Mouse (Mus musculus): Measurements from ENCODE around the gene Taf3. TPM values are rescaled to one million over a fixed set of nuclear protein-coding genes. Genes with fewer than 3 reads are reported as not detected.

Taf3 gene
- 8.4 and 9.2 TPM in 2 replicates for polyA plus RNA-seq (2012; rRNA removed)
- 12.4 and 14.5 TPM in 2 replicates for polyA plus RNA-seq (2014; fragmentation: Nextera tagmentation; extraction: Ambion mirVana)

DNA sequence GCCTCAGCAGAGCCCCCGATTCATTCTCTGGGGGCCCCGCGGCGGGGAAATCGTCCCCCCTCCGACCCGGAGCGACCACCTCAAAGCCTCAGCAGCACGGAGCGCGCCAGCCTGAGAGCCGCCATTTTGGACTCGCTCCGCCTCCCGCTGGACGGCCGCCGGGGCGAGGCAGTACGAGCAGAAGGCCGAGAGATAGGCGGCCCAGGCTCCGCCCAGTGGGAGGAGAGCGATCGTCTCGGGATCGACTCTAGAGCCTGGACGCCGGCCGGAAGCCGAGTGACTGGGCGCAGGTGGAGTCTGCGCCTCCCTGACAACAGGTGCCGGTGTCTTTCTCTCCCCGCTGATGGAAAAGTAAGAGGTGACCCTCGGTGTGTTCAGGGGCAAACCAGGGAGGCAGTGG is at the start of gene Taf3:
Gene Taf3 (minus strand): TSS at position 136 of the 400 bp plus-strand sequence.
- Histone ChIP-seq H3K9me3 (ENCODE audit: control insufficient read depth, low read length) (no peaks in the 10 kb centered on the region), H3K36me3 (ENCODE audit: control insufficient read depth, insufficient read depth, low read length) (no peaks in the 10 kb centered on the region; the same call in 1 of the 2 replicates), H3K27ac (replicated peaks; ENCODE audit: low read depth, low read length) (peak within 1 kb of the TSS; percentile 69), H3K4me2 (replicated peaks; ENCODE audit: low read depth, low read length, severe bottlenecking) (peak within 1 kb of the TSS; percentile 83), H3K4me3 (replicated peaks; ENCODE audit: low read length) (peak within 1 kb of the TSS; percentile 85), H3K4me1 (ENCODE audit: control insufficient read depth, insufficient read depth, low read length) (peaks cover 6% of the 10 kb centered on the region), H3K27me3 (ENCODE audit: control insufficient read depth, insufficient read depth, low read length) (no peaks in the 10 kb centered on the region), H3K9ac (ENCODE audit: low read depth, low read length, severe bottlenecking) (peak within 1 kb of the TSS; percentile 83)
- DNase-seq (ENCODE audit: low spot score) (peak; percentile 94), ATAC-seq (ENCODE audit: low FRiP score, low read depth) (peak; percentile 95)
- 0 out of 2 replicates have a peak, but pooled peaks have one; percentile 49 for TF ChIP-seq POLR2A (IDR thresholded peaks at IDR 0.05; ENCODE audit: borderline replicate concordance, extremely low read depth, insufficient read depth, insufficient read length)
- WGBS: under 1% methylated on average over 34 of the region's 36 CpGs

GRCm38 (mm10) chr2:10094327-10095100 is 46.1 kb upstream of the Taf3 start:
- H3K27me3 ChIP-seq (ENCODE audit: control insufficient read depth, insufficient read depth, low read length): no peaks in the 10 kb centered on the region
- H3K4me1 ChIP-seq (ENCODE audit: control insufficient read depth, insufficient read depth, low read length): no peaks in the 10 kb centered on the region
- H3K9me3 ChIP-seq (ENCODE audit: control insufficient read depth, low read length): no peaks in the 10 kb centered on the region
- H3K9ac ChIP-seq (ENCODE audit: low read depth, low read length, severe bottlenecking): no peak overlapping the region
- 87% methylated on average over 14 of the region's 14 CpGs for WGBS
- H3K27ac ChIP-seq (replicated peaks; ENCODE audit: low read depth, low read length): no peak overlapping the region
- peaks cover 32% of the 10 kb centered on the region for H3K36me3 ChIP-seq (ENCODE audit: control insufficient read depth, insufficient read depth, low read length)
- DNase-seq (ENCODE audit: low spot score) (no peak), ATAC-seq (ENCODE audit: low FRiP score, low read depth) (no peak)
- no peak overlapping the region for H3K4me2 ChIP-seq (replicated peaks; ENCODE audit: low read depth, low read length, severe bottlenecking)
- no peak for TF ChIP-seq POLR2A (IDR thresholded peaks at IDR 0.05; ENCODE audit: borderline replicate concordance, extremely low read depth, insufficient read depth, insufficient read length)
- H3K4me3 ChIP-seq (replicated peaks; ENCODE audit: low read length): no peak overlapping the region

DNA sequence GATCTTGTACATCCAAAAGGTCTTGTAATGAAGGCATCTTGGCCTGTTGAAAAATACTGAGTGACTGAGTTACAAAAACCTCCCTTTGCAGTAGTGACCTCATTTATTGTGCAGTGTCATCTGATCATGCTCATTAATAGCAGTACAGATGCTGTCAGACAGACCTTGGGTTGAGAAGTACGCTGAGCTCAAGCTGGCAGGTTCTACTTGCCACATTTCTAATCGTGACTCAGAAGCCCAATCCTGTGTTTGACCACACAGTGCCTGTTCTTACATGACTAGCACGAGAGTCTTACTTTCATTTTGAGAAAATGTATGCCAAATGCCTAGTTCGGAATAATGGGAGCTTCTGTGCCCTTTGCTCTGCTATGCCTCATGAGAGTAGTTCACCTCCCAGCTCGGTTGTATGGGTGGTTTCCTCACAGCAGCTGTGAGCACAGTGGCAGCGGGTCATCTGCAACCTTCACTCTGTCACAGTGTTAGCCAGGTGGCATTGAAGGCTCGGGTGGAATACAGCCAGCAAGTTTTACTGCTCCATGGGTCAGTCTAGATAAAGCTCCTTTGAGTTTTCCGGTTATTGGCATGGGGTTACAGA is 39.0 kb upstream of the Taf3 start:
- no peak for TF ChIP-seq POLR2A (IDR thresholded peaks at IDR 0.05; ENCODE audit: borderline replicate concordance, extremely low read depth, insufficient read depth, insufficient read length)
- WGBS: 86% methylated on average over 8 of the region's 8 CpGs
- no peak overlapping the region for H3K4me2 ChIP-seq (replicated peaks; ENCODE audit: low read depth, low read length, severe bottlenecking)
- ATAC-seq (ENCODE audit: low FRiP score, low read depth) (no peak), DNase-seq (ENCODE audit: low spot score) (no peak)
- H3K4me3 ChIP-seq (replicated peaks; ENCODE audit: low read length): no peak overlapping the region
- no peak overlapping the region for H3K27ac ChIP-seq (replicated peaks; ENCODE audit: low read depth, low read length)
- H3K27me3 ChIP-seq (ENCODE audit: control insufficient read depth, insufficient read depth, low read length): no peaks in the 10 kb centered on the region
- H3K9me3 ChIP-seq (ENCODE audit: control insufficient read depth, low read length): no peaks in the 10 kb centered on the region
- no peaks in the 10 kb centered on the region for H3K4me1 ChIP-seq (ENCODE audit: control insufficient read depth, insufficient read depth, low read length)
- H3K9ac ChIP-seq (ENCODE audit: low read depth, low read length, severe bottlenecking): no peak overlapping the region
- peaks cover 53% of the 10 kb centered on the region for H3K36me3 ChIP-seq (ENCODE audit: control insufficient read depth, insufficient read depth, low read length)

DNA sequence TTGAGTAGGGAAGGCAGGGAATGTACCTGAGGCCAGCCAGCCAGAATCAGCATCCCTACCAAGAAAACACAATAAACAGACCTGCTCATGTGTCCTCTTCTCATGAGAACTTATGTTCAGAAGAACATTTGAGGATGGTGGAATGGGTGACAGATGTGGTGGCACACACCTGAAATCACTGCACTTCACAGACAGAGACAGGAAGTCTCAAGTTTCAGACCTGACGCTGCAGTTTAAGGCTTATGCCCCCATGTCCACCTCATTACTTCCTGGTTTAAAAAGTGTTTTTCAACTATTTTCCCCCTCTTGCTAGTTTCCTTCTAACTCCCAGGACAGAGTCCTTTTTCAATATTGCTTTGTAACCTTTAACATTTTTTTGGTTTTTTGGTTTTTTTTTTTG is 34.3 kb upstream of the Taf3 start:
- TF ChIP-seq POLR2A (IDR thresholded peaks at IDR 0.05; ENCODE audit: borderline replicate concordance, extremely low read depth, insufficient read depth, insufficient read length): no peak
- H3K4me2 ChIP-seq (replicated peaks; ENCODE audit: low read depth, low read length, severe bottlenecking): no peak overlapping the region
- H3K4me1 ChIP-seq (ENCODE audit: control insufficient read depth, insufficient read depth, low read length): peaks cover 23% of the 10 kb centered on the region
- no peak for DNase-seq (ENCODE audit: low spot score)
- H3K9me3 ChIP-seq (ENCODE audit: control insufficient read depth, low read length): no peaks in the 10 kb centered on the region
- H3K4me3 ChIP-seq (replicated peaks; ENCODE audit: low read length): no peak overlapping the region
- H3K27ac ChIP-seq (replicated peaks; ENCODE audit: low read depth, low read length): no peak overlapping the region
- H3K36me3 ChIP-seq (ENCODE audit: control insufficient read depth, insufficient read depth, low read length): peaks cover 20% of the 10 kb centered on the region; the same call in 1 of the 2 replicates
- no peak for ATAC-seq (ENCODE audit: low FRiP score, low read depth)
- H3K9ac ChIP-seq (ENCODE audit: low read depth, low read length, severe bottlenecking): no peak overlapping the region
- WGBS: 29% methylated on average over 1 of the region's 1 CpGs
- no peaks in the 10 kb centered on the region for H3K27me3 ChIP-seq (ENCODE audit: control insufficient read depth, insufficient read depth, low read length)

- Histone ChIP-seq H3K4me3 (replicated peaks; ENCODE audit: low read length) (peak overlapping the region; percentile 93), H3K36me3 (ENCODE audit: control insufficient read depth, insufficient read depth, low read length) (peaks cover 10% of the 10 kb centered on the region), H3K4me1 (ENCODE audit: control insufficient read depth, insufficient read depth, low read length) (peaks cover 23% of the 10 kb centered on the region), H3K27me3 (ENCODE audit: control insufficient read depth, insufficient read depth, low read length) (no peaks in the 10 kb centered on the region), H3K9ac (ENCODE audit: low read depth, low read length, severe bottlenecking) (peak overlapping the region; percentile 99; the same call in 1 of the 2 replicates), H3K9me3 (ENCODE audit: control insufficient read depth, low read length) (no peaks in the 10 kb centered on the region), H3K27ac (replicated peaks; ENCODE audit: low read depth, low read length) (no peak overlapping the region), H3K4me2 (replicated peaks; ENCODE audit: low read depth, low read length, severe bottlenecking) (peak overlapping the region; percentile 68)
- 80% methylated on average over 5 of the region's 5 CpGs for WGBS
- no peak for ATAC-seq (ENCODE audit: low FRiP score, low read depth)
- DNase-seq (ENCODE audit: low spot score): no peak
- TF ChIP-seq POLR2A (IDR thresholded peaks at IDR 0.05; ENCODE audit: borderline replicate concordance, extremely low read depth, insufficient read depth, insufficient read length): no peak
Observed at GRCm38 (mm10) chr2:10081453-10082080, 33.2 kb upstream of the Taf3 start.
